Mouse (Mus musculus) neural tube, embryonic 14.5 days (tissue): ENCODE measurements around the gene Il13. TPM values are rescaled to one million over a fixed set of nuclear protein-coding genes. Genes with fewer than 3 reads are reported as not detected.

Experiments
- ATAC-seq: fragments of 200-750 bp; cut with Nextera tagmentation; 2 replicates; pipeline ENCODE4 v1.8.0; 2017; ENCODE audit warnings: low read depth, mild to moderate bottlenecking, moderate TSS enrichment, moderate library complexity
- H3K27ac ChIP-seq: fragments of 300-500 bp; sonication (generic); 2 replicates; pipeline ENCODE4 v1.5.1; 2014; ENCODE audit warnings: low read depth, mild to moderate bottlenecking, control low read depth, low read length, moderate library complexity, mixed read lengths
- H3K27me3 ChIP-seq: fragments of 300-500 bp; sonication (generic); 2 replicates; pipeline ENCODE4 v1.6.1; 2014; ENCODE audit warnings: low read length; ENCODE audit not compliant: control insufficient read depth, insufficient read depth
- H3K36me3 ChIP-seq: fragments of 300-500 bp; sonication (generic); 2 replicates; pipeline ENCODE4 v1.6.1; 2014; ENCODE audit warnings: low read length, mixed read lengths; ENCODE audit not compliant: control insufficient read depth, insufficient read depth
- H3K4me1 ChIP-seq: fragments of 300-500 bp; sonication (generic); 2 replicates; pipeline ENCODE4 v1.6.1; 2014; ENCODE audit warnings: low read length; ENCODE audit not compliant: control insufficient read depth, insufficient read depth
- H3K4me2 ChIP-seq: fragments of 300-500 bp; sonication (generic); 2 replicates; pipeline ENCODE4 v1.6.1; 2014; ENCODE audit warnings: mild to moderate bottlenecking, low read depth, low read length, control low read depth
- H3K4me3 ChIP-seq: fragments of 300-500 bp; sonication (generic); 2 replicates; pipeline ENCODE4 v1.5.1; 2014; ENCODE audit warnings: low read depth, low read length, control low read depth, mixed read lengths
- H3K9ac ChIP-seq: fragments of 300-500 bp; sonication (generic); replicated peaks from 2 replicates; pipeline ENCODE4 v1.6.1; 2014; ENCODE audit warnings: low read depth, mild to moderate bottlenecking, control low read depth, low read length, mixed read lengths
- H3K9me3 ChIP-seq: fragments of 300-500 bp; sonication (generic); 2 replicates; pipeline ENCODE4 v1.6.1; 2016; ENCODE audit warnings: low read length; ENCODE audit not compliant: control insufficient read depth
- WGBS: fragments of 180-500 bp; shearing (Covaris S2); extraction: QIAGEN DNeasy Blood & Tissue Kit; methylation state at CpG from one replicate; pipeline ENCODE4 v1.1.7; 2014; 5-methylcytosine and 5-hydroxymethylcytosine counted together
- polyA plus RNA-seq: library from polyadenylated mRNA; unstranded; fragments of >200 nt; fragmentation: Nextera tagmentation; extraction: Ambion mirVana; gene quantifications from 2 replicates; pipeline ENCODE4 v1.2.1, GENCODE M21; 2014

The Il13 gene
- polyA plus RNA-seq, 1 experiment from 2014 or later = not detected

DNA sequence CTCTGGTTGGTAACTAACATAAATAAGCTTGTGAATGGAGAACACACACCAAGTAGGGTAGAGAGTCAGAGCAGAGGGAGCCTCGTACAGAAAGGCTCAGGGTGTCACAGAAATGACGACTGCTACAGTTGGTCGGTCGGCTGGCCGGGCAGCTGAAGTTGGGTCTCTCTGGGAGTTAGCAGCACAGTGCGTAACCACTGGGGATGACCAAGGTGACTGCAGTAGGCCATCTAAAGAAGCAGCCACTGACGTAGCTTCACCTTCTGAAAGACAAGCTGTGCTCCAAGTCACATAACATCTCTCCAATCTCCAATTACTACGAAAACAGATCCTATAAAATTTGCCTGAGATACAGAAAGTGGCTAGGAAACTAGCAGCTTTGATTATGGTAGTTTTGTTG lies 22.9 kb upstream of the Il13 start:
- Histone ChIP-seq H3K4me2 (no peak overlapping the region), H3K4me1 (no peaks in the 10 kb centered on the region), H3K36me3 (no peaks in the 10 kb centered on the region), H3K27ac (no peak overlapping the region), H3K4me3 (no peak overlapping the region), H3K27me3 (no peaks in the 10 kb centered on the region), H3K9ac (no peak overlapping the region), H3K9me3 (no peaks in the 10 kb centered on the region)
- ATAC-seq = no peak
- WGBS = 92% methylated on average over 8 of the region's 8 CpGs

- 96% methylated on average over 9 of the region's 9 CpGs for WGBS
- no peak for ATAC-seq
Measured at GRCm38 (mm10) chr11:53656558-53657202, 22.2 kb upstream of the Il13 start.

GRCm38 (mm10) chr11:53655043-53655442 lies 20.5 kb upstream of the Il13 start:
- WGBS = 94% methylated on average over 5 of the region's 5 CpGs
- peaks cover 6% of the 10 kb centered on the region; the same call in 1 of the 2 replicates for H3K36me3 ChIP-seq
- no peak for ATAC-seq
- no peak overlapping the region for H3K27ac ChIP-seq
- no peaks in the 10 kb centered on the region for H3K27me3 ChIP-seq
- H3K4me2 ChIP-seq = no peak overlapping the region
- no peak overlapping the region for H3K9ac ChIP-seq
- no peaks in the 10 kb centered on the region for H3K9me3 ChIP-seq
- H3K4me3 ChIP-seq = no peak overlapping the region
- H3K4me1 ChIP-seq = no peaks in the 10 kb centered on the region

More at GRCm38 (mm10) chr11:53656558-53657202, 22.2 kb upstream of the Il13 start:
- H3K4me1 ChIP-seq = no peaks in the 10 kb centered on the region
- H3K4me2 ChIP-seq = no peak overlapping the region
- no peaks in the 10 kb centered on the region for H3K27me3 ChIP-seq
- H3K9me3 ChIP-seq = no peaks in the 10 kb centered on the region
- no peak overlapping the region for H3K27ac ChIP-seq
- H3K4me3 ChIP-seq = no peak overlapping the region
- H3K36me3 ChIP-seq = peaks cover under 1% of the 10 kb centered on the region; the same call in 1 of the 2 replicates
- no peak overlapping the region for H3K9ac ChIP-seq

DNA sequence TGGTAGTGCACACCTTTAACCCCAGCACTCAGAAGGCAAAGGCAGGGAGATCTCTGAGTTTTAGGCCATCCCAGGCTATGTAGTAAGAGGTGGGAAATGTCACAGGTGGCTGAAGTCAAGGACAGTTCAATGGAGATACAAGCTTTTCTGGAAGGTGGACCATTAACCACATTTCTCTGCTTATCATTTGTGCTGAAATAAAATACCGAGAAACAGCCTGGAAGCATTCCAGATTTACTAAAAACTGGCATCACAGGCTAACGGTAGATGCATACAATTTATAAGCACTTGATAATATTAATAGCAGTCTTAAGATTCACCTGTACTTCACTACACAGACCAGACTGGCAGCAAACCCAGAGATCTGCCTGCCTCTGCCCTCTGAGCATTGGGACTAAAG lies 17.9 kb upstream of the Il13 start:
- Histone ChIP-seq H3K9me3 (no peaks in the 10 kb centered on the region), H3K36me3 (peaks cover 6% of the 10 kb centered on the region; the same call in 1 of the 2 replicates), H3K27me3 (no peaks in the 10 kb centered on the region), H3K4me3 (no peak overlapping the region), H3K4me2 (no peak overlapping the region), H3K9ac (no peak overlapping the region), H3K27ac (no peak overlapping the region), H3K4me1 (no peaks in the 10 kb centered on the region)
- ATAC-seq = no peak
- WGBS = 98% methylated on average over 2 of the region's 2 CpGs

- H3K4me2 ChIP-seq = no peak overlapping the region
- 89% methylated on average over 4 of the region's 4 CpGs for WGBS
- no peaks in the 10 kb centered on the region for H3K9me3 ChIP-seq
- no peak for ATAC-seq
- H3K27me3 ChIP-seq = no peaks in the 10 kb centered on the region
- no peak overlapping the region for H3K9ac ChIP-seq
- peaks cover 6% of the 10 kb centered on the region; the same call in 1 of the 2 replicates for H3K36me3 ChIP-seq
- no peaks in the 10 kb centered on the region for H3K4me1 ChIP-seq
- H3K27ac ChIP-seq = no peak overlapping the region
- no peak overlapping the region for H3K4me3 ChIP-seq
Measured at GRCm38 (mm10) chr11:53651441-53651840, 16.9 kb upstream of the Il13 start.

- no peaks in the 10 kb centered on the region for H3K4me1 ChIP-seq
- 79% methylated on average over 5 of the region's 5 CpGs for WGBS
- ATAC-seq = no peak
- no peaks in the 10 kb centered on the region for H3K36me3 ChIP-seq
- no peak overlapping the region for H3K9ac ChIP-seq
- no peaks in the 10 kb centered on the region for H3K27me3 ChIP-seq
- no peak overlapping the region for H3K4me3 ChIP-seq
- no peak overlapping the region for H3K27ac ChIP-seq
- no peaks in the 10 kb centered on the region for H3K9me3 ChIP-seq
- H3K4me2 ChIP-seq = no peak overlapping the region
Measured at GRCm38 (mm10) chr11:53644017-53644416, 9.5 kb upstream of the Il13 start.

DNA sequence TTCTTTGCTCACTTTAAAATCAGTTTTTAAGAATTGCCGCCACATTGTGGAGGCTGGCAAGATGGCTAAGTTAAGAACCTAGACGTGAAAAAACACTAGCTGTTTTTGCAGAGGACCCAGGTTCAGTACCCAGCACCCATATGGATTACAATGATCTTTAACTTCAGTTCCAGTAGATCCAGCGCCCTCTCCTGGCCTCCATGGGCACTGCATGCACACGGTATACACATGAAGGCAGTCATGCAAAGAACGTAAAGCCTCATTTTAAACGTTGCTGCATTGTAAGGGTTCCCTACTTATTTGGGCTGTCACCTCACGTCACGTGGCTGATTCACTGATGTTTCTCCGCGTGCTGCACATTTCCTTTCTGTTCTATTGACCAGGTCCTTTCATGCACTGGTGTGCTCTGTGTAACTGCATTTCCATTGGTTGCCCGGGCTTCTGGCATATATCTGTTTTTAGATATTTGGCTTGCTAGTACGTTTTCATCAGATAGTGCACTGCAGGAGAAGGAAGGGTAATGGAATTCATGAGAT lies 8.3 kb upstream of the Il13 start:
- ATAC-seq = no peak
- Histone ChIP-seq H3K4me1 (no peaks in the 10 kb centered on the region), H3K4me3 (no peak overlapping the region), H3K4me2 (no peak overlapping the region), H3K27ac (no peak overlapping the region), H3K9me3 (no peaks in the 10 kb centered on the region), H3K27me3 (no peaks in the 10 kb centered on the region), H3K9ac (no peak overlapping the region), H3K36me3 (no peaks in the 10 kb centered on the region)
- 78% methylated on average over 12 of the region's 12 CpGs for WGBS

GRCm38 (mm10) chr11:53637803-53638260 lies 3.3 kb upstream of the Il13 start:
- H3K9ac ChIP-seq = no peak overlapping the region
- no peak overlapping the region for H3K4me2 ChIP-seq
- peaks cover 4% of the 10 kb centered on the region; the same call in 1 of the 2 replicates for H3K27me3 ChIP-seq
- H3K4me1 ChIP-seq = peaks cover 3% of the 10 kb centered on the region; the same call in 1 of the 2 replicates
- no peaks in the 10 kb centered on the region for H3K36me3 ChIP-seq
- H3K27ac ChIP-seq = no peak overlapping the region
- ATAC-seq = no peak
- no peaks in the 10 kb centered on the region for H3K9me3 ChIP-seq
- no peak overlapping the region for H3K4me3 ChIP-seq
- WGBS = 85% methylated on average over 10 of the region's 10 CpGs

- no peak overlapping the region for H3K9ac ChIP-seq
- WGBS = 16% methylated on average over 21 of the region's 21 CpGs
- no peak overlapping the region for H3K4me3 ChIP-seq
- no peak overlapping the region for H3K4me2 ChIP-seq
- no peaks in the 10 kb centered on the region for H3K36me3 ChIP-seq
- no peak overlapping the region for H3K27ac ChIP-seq
- ATAC-seq = no peak
- H3K9me3 ChIP-seq = no peaks in the 10 kb centered on the region
- H3K27me3 ChIP-seq = peaks cover 4% of the 10 kb centered on the region; the same call in 1 of the 2 replicates
- H3K4me1 ChIP-seq = peaks cover 3% of the 10 kb centered on the region; the same call in 1 of the 2 replicates
Measured at GRCm38 (mm10) chr11:53637046-53637802, 2.7 kb upstream of the Il13 start.
